Comparison of ENCODE assay signal across 13 mouse cellular contexts in the genomic region with DNA sequence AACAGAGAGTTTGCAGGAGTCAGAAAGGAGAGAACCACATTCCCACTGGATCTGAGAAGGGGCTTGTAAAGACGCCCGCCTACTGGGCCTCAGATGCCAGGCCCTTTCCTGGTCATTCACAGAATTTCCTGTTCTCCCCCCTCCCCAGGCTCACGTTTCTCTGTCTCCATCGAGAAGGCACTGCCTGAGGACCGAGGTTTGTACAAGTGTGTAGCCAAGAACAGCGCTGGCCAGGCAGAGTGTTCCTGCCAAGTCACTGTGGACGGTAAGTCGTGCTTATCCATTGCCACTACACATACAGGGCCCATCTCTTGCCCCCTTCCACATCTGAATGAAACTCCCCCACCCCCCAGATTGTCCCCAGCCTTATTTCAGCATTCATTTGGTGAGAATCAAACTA.
DNase-seq lines count a peak whose midpoint lies in the region; ATAC-seq and TF ChIP-seq lines count a peak whose summit lies in the region.
"Had no signal": no experiment of that assay in that cellular context is flagged by ENCODE, and none has a peak within 500 bp of the region (broad histone marks: within the 10 kb centered on the region; RNA-seq: fewer than 3 reads in every experiment).

No protein-coding gene starts in this region.

- WGBS in kidney, adult 2 months, result 56% methylated on average over 8 of the region's 8 CpGs
- 65% methylated on average over 8 of the region's 8 CpGs for WGBS in embryonic facial prominence, embryonic 10.5 days
- 56% methylated on average over 8 of the region's 8 CpGs for WGBS in embryonic facial prominence, embryonic 15.5 days
- 32% methylated on average over 8 of the region's 8 CpGs for WGBS in lung, postnatal 0 days

- no peak for TF ChIP-seq POLR2A in kidney, adult 2 months (IDR thresholded peaks at IDR 0.05; ENCODE audit: low read depth, low read length)

- H3K4me1 ChIP-seq in kidney, adult 2 months (ENCODE audit: control insufficient read depth, insufficient read depth, low read length), result peaks cover 9% of the 10 kb centered on the region
- H3K4me1 ChIP-seq in embryonic facial prominence, embryonic 10.5 days, result peaks cover 54% of the 10 kb centered on the region
- peaks cover 28% of the 10 kb centered on the region for H3K4me1 ChIP-seq in embryonic facial prominence, embryonic 15.5 days
- H3K4me1 ChIP-seq in lung, postnatal 0 days (ENCODE audit: insufficient read depth, low read depth, low read length), result peaks cover 18% of the 10 kb centered on the region; the same call in 1 of the 2 replicates
- H3K4me1 ChIP-seq: forebrain, embryonic 15.5 days had no signal

- peak; percentile 44 for DNase-seq in kidney, adult 2 months
- no peak for DNase-seq in kidney, postnatal 14 days
- no peak for DNase-seq in embryonic facial prominence, embryonic 10.5 days (ENCODE audit: low spot score)
- DNase-seq in lung, postnatal 0 days (ENCODE audit: low spot score), result no peak
- DNase-seq in testis, postnatal 14 days (ENCODE audit: low spot score), result no peak
- DNase-seq in urinary bladder, postnatal 4 days (ENCODE audit: low spot score in 2 of 2), result no peak
- DNase-seq: cerebellum, adult 2 months; gastrocnemius, postnatal 10 days; thymus, postnatal 14 days had no signal

- no peak overlapping the region for H3K4me3 ChIP-seq in kidney, adult 2 months (ENCODE audit: insufficient read depth, low read depth, low read length)
- H3K4me3 ChIP-seq in embryonic facial prominence, embryonic 10.5 days, result no peak overlapping the region
- H3K4me3 ChIP-seq in embryonic facial prominence, embryonic 15.5 days (replicated peaks), result no peak overlapping the region
- H3K4me3 ChIP-seq in lung, postnatal 0 days (ENCODE audit: low read depth, low read length), result no peak overlapping the region
- H3K4me3 ChIP-seq: forebrain, embryonic 15.5 days had no signal

- H3K36me3 ChIP-seq in kidney, adult 2 months (ENCODE audit: control insufficient read depth, insufficient read depth, low read length), result no peaks in the 10 kb centered on the region
- H3K36me3 ChIP-seq in embryonic facial prominence, embryonic 10.5 days (replicated peaks), result no peaks in the 10 kb centered on the region
- H3K36me3 ChIP-seq in embryonic facial prominence, embryonic 15.5 days, result 0 out of 2 replicates have a peak, but pooled peaks cover 3% of the 10 kb centered on the region
- H3K36me3 ChIP-seq in lung, postnatal 0 days (ENCODE audit: insufficient read depth, low read length), result peaks cover 4% of the 10 kb centered on the region; the same call in 1 of the 2 replicates
- H3K36me3 ChIP-seq: forebrain, embryonic 15.5 days had no signal

- no peak for TF ChIP-seq CTCF in kidney, adult 2 months (conservative IDR thresholded peaks at IDR 0.05; ENCODE audit: insufficient read depth, insufficient read length, low read depth, low read length)
- no peak for TF ChIP-seq CTCF in lung, postnatal 0 days (IDR thresholded peaks at IDR 0.05)

- no peaks in the 10 kb centered on the region for H3K27me3 ChIP-seq in kidney, adult 2 months (replicated peaks; ENCODE audit: control insufficient read depth, insufficient read depth, low read length)
- 0 out of 2 replicates have a peak, but pooled peaks cover 4% of the 10 kb centered on the region for H3K27me3 ChIP-seq in embryonic facial prominence, embryonic 10.5 days (replicated peaks; ENCODE audit: low read depth, poor library complexity, severe bottlenecking)
- H3K27me3 ChIP-seq in embryonic facial prominence, embryonic 15.5 days, result no peaks in the 10 kb centered on the region
- no peaks in the 10 kb centered on the region for H3K27me3 ChIP-seq in lung, postnatal 0 days (replicated peaks; ENCODE audit: insufficient read depth, low read length)
- H3K27me3 ChIP-seq: forebrain, embryonic 15.5 days had no signal

- no peak overlapping the region for H3K9ac ChIP-seq in embryonic facial prominence, embryonic 15.5 days
- H3K9ac ChIP-seq in lung, postnatal 0 days (replicated peaks; ENCODE audit: low read depth), result no peak overlapping the region
- H3K9ac ChIP-seq: forebrain, embryonic 15.5 days had no signal

- H3K9me3 ChIP-seq in embryonic facial prominence, embryonic 10.5 days, result no peaks in the 10 kb centered on the region
- H3K9me3 ChIP-seq in embryonic facial prominence, embryonic 15.5 days (replicated peaks), result no peaks in the 10 kb centered on the region
- no peaks in the 10 kb centered on the region for H3K9me3 ChIP-seq in lung, postnatal 0 days (ENCODE audit: low read length)
- H3K9me3 ChIP-seq: forebrain, embryonic 15.5 days had no signal

- no peak overlapping the region for H3K4me2 ChIP-seq in embryonic facial prominence, embryonic 15.5 days (replicated peaks)
- H3K4me2 ChIP-seq in lung, postnatal 0 days (replicated peaks; ENCODE audit: low read depth, low read length), result no peak overlapping the region
- H3K4me2 ChIP-seq: forebrain, embryonic 15.5 days had no signal

- H3K27ac ChIP-seq in kidney, adult 2 months (ENCODE audit: insufficient read depth, low read depth, low read length), result peak overlapping the region; percentile 46
- peak overlapping the region; percentile 69; the same call in 1 of the 2 replicates for H3K27ac ChIP-seq in embryonic facial prominence, embryonic 10.5 days (replicated peaks)
- H3K27ac ChIP-seq in embryonic facial prominence, embryonic 15.5 days (replicated peaks), result peak overlapping the region; percentile 58
- peak overlapping the region; percentile 43 for H3K27ac ChIP-seq in lung, postnatal 0 days (ENCODE audit: low read length)
- H3K27ac ChIP-seq: forebrain, embryonic 15.5 days had no signal

- ATAC-seq in embryonic facial prominence, embryonic 15.5 days (ENCODE audit: insufficient number of reproducible peaks, low FRiP score, low TSS enrichment, low read depth), result no peak
- no peak for ATAC-seq in lung, postnatal 0 days
- ATAC-seq: activated CD4-positive, CD25-positive, alpha-beta regulatory T cell, adult 4 months; CD4-positive, CD25-positive, alpha-beta regulatory T cell, adult 4 months; forebrain, embryonic 15.5 days had no signal

- no peak for TF ChIP-seq EP300 in lung, postnatal 0 days (IDR thresholded peaks at IDR 0.05)
